ENCODE assay signal across 9 mouse cellular contexts in genomic region chr13:60173591-60174524, GRCm38 (mm10). TPM values are rescaled to one million over a fixed set of nuclear protein-coding genes. Genes with fewer than 3 reads are reported as not detected.
A peak's percentile ranks its signal among the peaks of the same experiment; 100 is the strongest.
DNase-seq lines count a peak whose midpoint lies in the region; ATAC-seq and TF ChIP-seq lines count a peak whose summit lies in the region.
"Had no signal": no experiment of that assay in that cellular context is flagged by ENCODE, and none has a peak within 500 bp of the region (broad histone marks: within the 10 kb centered on the region; RNA-seq: fewer than 3 reads in every experiment).

No protein-coding gene starts in this region.

- no peak for TF ChIP-seq CTCF in intestine, postnatal 0 days (IDR thresholded peaks at IDR 0.05; ENCODE audit: low read depth)

- peaks cover 53% of the 10 kb centered on the region for H3K27me3 ChIP-seq in intestine, postnatal 0 days (replicated peaks; ENCODE audit: control insufficient read depth, insufficient read depth, low read length)

- H3K36me3 ChIP-seq in intestine, postnatal 0 days (ENCODE audit: control insufficient read depth, insufficient read depth) = no peaks in the 10 kb centered on the region

- no peaks in the 10 kb centered on the region for H3K9me3 ChIP-seq in intestine, postnatal 0 days (ENCODE audit: control insufficient read depth)

- no peaks in the 10 kb centered on the region for H3K4me1 ChIP-seq in brown adipose tissue, adult 24 weeks (ENCODE audit: control insufficient read depth, insufficient read depth, insufficient read length, low read length)
- H3K4me1 ChIP-seq in intestine, postnatal 0 days (replicated peaks; ENCODE audit: control insufficient read depth, insufficient read depth, low read length) = no peaks in the 10 kb centered on the region

- H3K4me2 ChIP-seq in intestine, postnatal 0 days (replicated peaks; ENCODE audit: low read depth) = peak overlapping the region; percentile 99

- intact Hi-C loops in left cerebral cortex, postnatal 25 days (cut with DNase I) = loop anchor here (2.0 kb wide), 1 partner anchor 285 kb away; no protein-coding TSS in a partner anchor

- 25% methylated on average over 12 of the region's 12 CpGs for WGBS in intestine, postnatal 0 days

- peak; percentile 40 for DNase-seq in forelimb bud, embryonic 11.5 days (ENCODE audit: low read depth, low spot score)
- DNase-seq in lung, postnatal 14 days = peak; percentile 34
- DNase-seq in left cerebral cortex, postnatal 25 days (ENCODE audit: low spot score in 2 of 2) = no peak
- DNase-seq in cerebellum, adult 18-20 months = no peak
- DNase-seq in urinary bladder, adult 18-20 months (ENCODE audit: low spot score in 2 of 2) = no peak
- DNase-seq in layer of hippocampus, adult 18-20 months (ENCODE audit: low spot score in 2 of 2) = no peak

- H3K4me3 ChIP-seq in brown adipose tissue, adult 24 weeks (ENCODE audit: insufficient read depth, low read depth, low read length) = peak overlapping the region; percentile 36; the same call in 1 of the 2 replicates
- peak overlapping the region; percentile 69; the same call in 1 of the 2 replicates for H3K4me3 ChIP-seq in intestine, postnatal 0 days (ENCODE audit: low read depth, low read length)

- no peak overlapping the region for H3K27ac ChIP-seq in brown adipose tissue, adult 24 weeks (replicated peaks; ENCODE audit: low read depth, low read length)
- no peak overlapping the region for H3K27ac ChIP-seq in intestine, postnatal 0 days (ENCODE audit: low read depth, low read length)

- no peak overlapping the region for H3K9ac ChIP-seq in intestine, postnatal 0 days (ENCODE audit: low read depth, low read length)

- ATAC-seq in intestine, postnatal 0 days = no peak

RNA-seq across cellular contexts. Expression of gene Gas1, which starts 3.3 kb away (rescaled TPM):
- 35.6 and 47.5 TPM in 2 replicates for polyA plus RNA-seq in brown adipose tissue, adult 24 weeks (2012; ENCODE audit: insufficient read depth, insufficient read length, missing spikeins)
- polyA plus RNA-seq in intestine, postnatal 0 days (2015; fragmentation: Nextera tagmentation; extraction: Ambion mirVana) = 41.5 and 44.4 TPM in 2 replicates
- total RNA-seq in left cerebral cortex, postnatal 25 days (2021) = 10 to 100 TPM in 1 of 2 experiments, 1 to 10 TPM in 1; 9.6 to 10.4 TPM
- total RNA-seq in layer of hippocampus, adult 18-20 months (2021) = 1 to 10 TPM; 7.9 to 9.6 TPM
- total RNA-seq: hematopoietic stem cell, adult 5-6 weeks had no signal

Comparison
In these comparisons a context has a peak if more than half of its experiments do, and no peak if none do; other contexts are left out.
1. DNase-seq: peak in forelimb bud, embryonic 11.5 days (single experiment) and lung, postnatal 14 days (single experiment); none in left cerebral cortex, postnatal 25 days (0 of 2), cerebellum, adult 18-20 months (0 of 2), urinary bladder, adult 18-20 months (0 of 2) and layer of hippocampus, adult 18-20 months (0 of 2).